Mouse (Mus musculus) mature B cell (primary cell): Measurements from ENCODE around the gene Chrdl2.
"Not testable (repeated sequence)": the region's sequence is repeated elsewhere in the genome, so short reads cannot be mapped to it uniquely, and the experiment has no call there.

Experiments
- in situ Hi-C: fragments of 300-500 bp; cut with MboI; formaldehyde crosslinking; loops from 2 replicates; pipeline ENCODE4 v1.14.3; 2019

The Chrdl2 gene

DNA sequence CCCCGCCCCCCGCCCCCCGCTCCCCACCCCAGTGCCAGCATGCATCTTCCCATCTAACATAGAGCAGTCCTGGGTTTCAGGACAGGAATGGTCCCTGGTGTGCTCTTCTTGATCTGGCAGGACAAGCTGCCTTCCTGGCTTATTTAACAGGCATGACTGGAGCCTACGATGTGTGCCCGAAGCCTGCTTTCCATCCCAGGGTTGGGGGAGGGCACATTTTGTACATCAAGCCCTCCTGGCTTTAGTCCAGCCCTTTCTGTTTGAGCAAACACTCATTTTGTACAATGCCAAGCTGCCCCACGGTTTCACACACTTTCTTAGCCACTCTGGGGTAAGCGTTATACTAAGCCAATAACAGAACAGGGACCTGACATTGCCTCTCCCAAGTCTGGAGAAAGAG is 30.1 kb downstream of the Chrdl2 start:
- in situ Hi-C loops: no loop called here

DNA sequence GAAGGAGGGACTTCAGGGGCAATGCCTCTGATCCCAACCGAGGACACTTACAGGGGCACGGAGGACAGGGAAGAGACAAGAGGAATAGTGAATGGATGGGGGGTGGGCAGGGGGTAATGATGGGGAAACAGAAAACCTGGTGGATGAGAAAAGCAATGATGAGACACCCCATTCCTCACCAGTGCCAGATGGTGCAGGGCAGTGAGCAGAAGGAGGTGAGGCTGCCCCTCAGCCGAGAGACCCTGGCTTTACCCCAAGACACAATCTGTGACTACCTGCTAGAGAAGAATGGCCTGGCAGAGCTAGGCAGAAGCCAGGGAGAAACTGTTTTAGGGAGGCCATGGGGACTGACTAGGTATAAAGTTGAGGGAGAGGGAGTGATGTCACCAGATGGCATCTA is 30.5 kb downstream of the Chrdl2 start:
- in situ Hi-C loops: no loop called here

DNA sequence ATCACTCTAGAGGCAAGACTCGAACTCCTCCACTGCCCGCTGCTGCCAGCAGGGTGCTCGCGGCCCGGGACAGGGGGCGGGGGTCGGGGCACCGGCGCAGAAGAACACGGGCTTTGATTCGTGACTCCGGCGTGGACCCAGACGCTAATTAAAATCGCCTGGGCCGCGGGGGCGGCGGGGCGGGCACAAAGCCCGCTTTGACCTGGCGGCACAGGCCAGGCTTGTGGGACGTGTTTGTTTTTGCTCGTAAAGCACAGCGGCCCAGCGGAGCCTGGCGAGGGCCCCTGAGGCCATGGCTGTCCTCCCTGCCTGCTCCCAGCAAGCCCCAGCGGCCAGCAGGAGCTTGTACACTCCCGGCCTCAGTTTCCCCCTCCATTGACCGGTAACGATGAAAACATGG is 36.1 kb downstream of the Chrdl2 start:
- in situ Hi-C loops: no loop called here

DNA sequence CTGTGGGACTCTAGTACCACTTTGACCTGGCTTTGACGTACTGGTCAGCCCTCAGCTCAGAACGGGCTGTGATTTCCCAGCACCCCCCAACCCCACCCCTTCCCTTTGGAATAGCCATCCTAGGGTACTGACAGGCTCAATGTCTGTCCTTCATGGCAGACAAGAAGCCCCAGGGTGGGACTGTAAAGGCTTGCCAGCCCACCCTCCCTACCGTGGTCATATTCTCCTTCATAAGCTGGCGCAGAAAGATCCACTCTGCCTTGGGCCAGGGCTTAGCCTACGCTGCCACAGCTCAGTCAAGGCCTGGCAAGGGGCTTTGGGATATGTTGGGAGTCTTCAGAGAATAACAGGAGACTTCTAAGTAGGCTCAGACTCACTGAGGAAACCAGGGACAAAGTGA is 37.1 kb downstream of the Chrdl2 start:
- in situ Hi-C loops: no loop called here

DNA sequence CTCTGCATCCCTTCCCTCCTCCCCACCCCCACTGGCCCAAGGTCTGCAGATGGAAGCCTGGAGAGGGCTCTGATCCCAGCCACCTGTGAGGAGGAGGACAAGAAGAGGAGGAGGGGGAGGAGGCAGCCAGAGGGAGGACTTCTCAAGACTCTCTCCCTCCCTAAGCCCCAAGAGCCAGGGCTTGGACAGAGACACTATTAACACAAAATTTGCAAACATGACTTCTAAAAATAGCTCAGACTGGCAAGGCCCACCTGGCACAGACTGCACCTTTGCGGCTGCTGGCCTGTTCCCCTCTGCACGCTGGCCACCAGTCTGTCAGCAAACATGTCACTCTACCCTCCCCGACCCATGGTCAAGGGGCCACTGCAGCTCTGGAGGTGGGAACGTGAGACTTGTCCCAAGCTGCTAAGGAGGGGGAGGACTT is 37.6 kb downstream of the Chrdl2 start:
- in situ Hi-C loops: no loop called here

DNA sequence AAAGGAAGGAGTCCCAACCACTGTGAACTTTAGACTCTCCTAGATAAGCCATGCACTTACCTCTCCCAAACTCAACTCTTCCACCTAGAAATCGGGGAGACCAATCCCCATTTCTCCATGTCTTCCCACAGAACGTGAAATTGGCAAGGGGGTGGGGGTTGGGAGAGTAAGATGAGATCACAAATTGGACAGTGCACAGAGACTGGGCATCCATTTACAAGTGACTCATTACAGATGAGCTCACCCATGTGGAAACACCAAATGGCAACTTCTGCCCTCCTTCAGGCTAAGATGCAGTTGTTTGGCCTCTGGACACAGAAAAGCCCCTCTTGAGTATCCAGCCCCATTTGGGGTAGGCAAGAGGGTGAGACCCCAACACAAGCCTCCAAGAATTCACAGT is 40.5 kb downstream of the Chrdl2 start:
- in situ Hi-C loops: no loop called here

DNA sequence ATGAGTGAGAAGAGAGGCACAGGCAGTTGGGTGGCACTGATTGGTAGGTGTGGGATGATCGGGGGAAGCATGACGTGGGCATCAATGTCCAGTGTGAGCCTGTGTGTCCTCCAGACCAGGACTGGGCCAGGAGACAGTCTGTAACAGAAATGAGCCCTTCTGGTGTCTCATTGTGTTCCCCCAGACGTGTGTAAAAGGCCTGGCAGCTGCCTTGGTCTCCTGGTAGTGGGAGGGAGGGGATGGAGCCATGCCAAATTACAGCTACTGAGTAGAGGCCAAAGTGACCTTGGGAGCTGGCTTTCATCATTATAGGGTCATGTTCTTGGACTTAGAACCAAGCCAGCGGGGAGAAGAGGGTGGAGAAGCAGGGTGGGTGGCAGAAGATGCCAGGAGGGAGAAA is 45.9 kb downstream of the Chrdl2 start:
- in situ Hi-C loops: no loop called here

DNA sequence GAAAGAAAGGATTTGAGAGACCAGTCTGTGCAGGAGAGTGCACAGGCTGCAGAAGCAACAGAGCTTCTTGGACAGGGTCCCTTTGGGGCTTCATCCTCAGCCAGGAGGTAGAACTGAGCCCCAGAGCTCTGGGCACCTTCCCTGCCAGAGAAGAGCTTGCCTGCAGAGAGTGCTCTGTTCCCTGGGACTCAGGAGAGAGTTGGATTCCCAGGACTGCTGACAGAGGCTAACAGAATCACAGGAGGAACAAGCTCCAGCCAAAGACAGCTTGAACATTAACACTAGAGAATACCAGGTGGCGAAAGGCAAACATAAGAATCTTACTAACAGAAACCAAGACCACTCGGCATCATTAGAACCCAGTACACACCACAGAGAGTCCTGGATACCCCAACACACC is 47.0 kb downstream of the Chrdl2 start:
- in situ Hi-C loops: not testable (repeated sequence)

DNA sequence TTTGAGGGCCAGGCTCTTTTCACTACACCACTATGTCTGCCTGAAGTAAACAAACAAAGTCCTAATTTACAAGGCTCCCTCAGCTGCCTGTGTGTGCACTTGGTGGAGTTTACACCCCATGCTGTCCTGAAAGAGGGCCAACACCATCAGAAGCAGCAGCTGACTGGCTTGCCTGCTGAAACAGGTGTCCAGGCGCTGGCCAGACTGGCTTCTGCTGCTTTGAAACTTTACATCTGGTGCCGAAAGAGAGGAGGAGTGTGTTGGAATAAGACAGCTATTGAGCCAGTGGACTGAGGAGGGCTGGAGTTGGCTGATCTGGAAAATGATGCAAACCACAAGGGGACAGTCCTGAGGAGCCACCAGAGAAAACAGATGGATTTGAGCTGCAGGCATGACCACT is 68.0 kb downstream of the Chrdl2 start:
- in situ Hi-C loops: no loop called here

DNA sequence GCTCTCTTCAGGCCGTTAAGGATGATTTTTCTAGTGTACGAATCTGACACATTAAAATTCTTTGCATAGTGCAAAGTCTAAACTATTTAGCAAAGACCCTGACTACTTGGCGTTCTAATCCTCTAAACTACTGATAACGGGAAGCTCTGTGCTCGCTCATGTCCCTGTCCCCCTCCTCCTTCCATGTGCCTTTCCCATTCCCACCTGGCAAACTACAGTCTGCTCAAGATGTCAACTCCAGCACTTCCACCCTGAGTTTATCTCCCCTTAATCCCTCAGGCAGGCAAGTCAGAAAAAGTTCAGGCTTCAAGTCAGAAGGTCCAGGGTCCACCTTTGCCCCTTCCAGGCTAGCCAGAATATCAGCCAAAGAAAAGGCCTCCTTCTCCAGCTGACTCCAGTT is 70.3 kb downstream of the Chrdl2 start:
- in situ Hi-C loops: no loop called here

DNA sequence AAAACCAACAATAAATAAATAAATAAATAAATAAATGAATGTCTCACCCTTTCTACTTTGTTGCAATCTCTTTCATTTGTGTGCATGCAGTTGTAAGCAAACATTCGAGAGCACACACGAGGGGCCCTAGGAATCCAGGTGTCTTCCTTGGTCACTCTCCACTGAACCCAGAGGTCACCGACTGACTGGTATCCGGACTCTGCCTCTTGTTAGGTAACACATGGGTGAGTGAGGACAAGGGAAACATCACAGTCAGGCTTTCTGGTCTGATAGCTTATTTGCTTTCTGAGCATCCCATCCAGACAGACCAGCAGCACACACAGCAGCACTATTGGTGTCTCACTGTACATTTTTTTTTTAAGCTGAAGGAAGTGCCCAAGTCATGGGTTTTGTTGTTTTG is 71.1 kb downstream of the Chrdl2 start:
- in situ Hi-C loops: no loop called here

DNA sequence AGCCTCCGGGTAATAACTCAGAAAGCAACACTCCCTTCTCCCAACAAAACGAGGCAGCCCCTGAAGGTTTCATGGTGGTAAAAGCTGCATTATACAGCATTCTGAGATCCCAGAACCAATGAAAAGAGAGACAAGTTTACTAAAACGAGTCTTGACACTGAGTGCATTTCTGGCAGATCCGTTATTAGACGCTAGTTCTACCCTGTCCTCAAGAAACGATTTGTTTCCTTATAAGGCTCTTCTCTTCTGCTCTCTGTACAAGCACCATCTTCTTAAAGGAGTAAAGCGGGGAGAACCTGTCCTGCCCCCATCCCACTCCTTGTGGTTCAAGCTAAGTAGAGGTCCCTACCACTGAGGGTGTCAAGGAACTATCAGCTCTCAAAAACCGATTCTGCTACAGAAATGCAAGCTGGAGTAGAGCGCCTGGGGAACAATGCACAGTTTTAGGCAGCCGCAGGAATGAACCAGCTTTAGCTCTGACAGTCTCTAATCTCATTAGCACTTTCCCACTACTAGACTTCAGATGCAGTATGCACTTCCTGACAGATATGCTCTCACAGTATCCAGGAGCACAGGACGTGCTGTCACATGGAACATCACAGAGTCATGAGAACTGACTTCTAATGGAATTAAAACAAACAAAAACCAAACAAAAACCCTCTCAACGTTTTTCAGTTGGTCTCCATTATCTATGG is 74.3 kb downstream of the Chrdl2 start:
- in situ Hi-C loops: no loop called here

DNA sequence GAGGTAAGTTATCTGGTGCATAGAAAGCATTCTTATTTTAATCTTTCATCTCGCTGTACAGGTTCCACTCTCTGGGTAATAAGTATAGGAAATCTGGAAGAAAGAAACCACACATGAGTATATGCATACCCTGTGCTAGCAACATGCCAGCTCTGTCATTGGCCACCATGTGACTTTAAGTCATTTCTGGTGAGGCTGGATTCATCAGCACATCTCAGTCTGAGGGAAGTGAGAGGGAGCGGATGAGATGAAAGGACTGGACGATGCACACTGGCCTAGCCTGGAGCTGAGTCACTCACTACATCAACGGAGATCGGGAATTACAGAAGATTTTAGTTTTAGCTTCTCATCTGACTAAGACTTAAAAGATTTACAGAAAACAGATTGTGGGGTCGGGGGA is 76.9 kb downstream of the Chrdl2 start:
- in situ Hi-C loops: no loop called here

DNA sequence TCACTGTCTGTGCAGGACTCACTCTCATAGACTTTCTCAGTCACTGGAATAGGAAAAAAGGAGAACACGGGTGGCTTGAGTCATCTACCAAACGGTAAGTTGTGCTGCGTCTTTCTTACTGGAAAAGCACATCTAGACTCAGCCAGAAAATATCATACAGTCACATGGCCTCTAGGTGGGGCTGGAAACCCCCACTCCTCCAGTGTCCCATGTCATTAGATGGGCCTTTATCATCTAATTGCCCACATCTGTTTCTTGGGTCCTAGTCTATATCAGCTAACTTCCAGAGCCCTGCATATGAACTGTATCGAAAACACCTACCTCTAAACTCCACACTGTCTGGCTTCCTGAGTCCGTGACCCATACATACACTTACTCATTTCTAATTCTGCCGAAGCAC is 77.8 kb downstream of the Chrdl2 start:
- in situ Hi-C loops: no loop called here
